Mouse (Mus musculus) stomach, postnatal 0 days (tissue): ENCODE results near the gene Bcas3.

Experiments used
- CTCF ChIP-seq: IDR thresholded peaks from 2 replicates; pipeline ENCODE4 v1.5.1; 2016; ENCODE audit warnings: antibody characterized with exemption, low read depth, mild to moderate bottlenecking, moderate library complexity
- EP300 ChIP-seq: optimal IDR thresholded peaks from 2 replicates; pipeline ENCODE3; 2016; ENCODE audit warnings: antibody characterized with exemption

DNA sequence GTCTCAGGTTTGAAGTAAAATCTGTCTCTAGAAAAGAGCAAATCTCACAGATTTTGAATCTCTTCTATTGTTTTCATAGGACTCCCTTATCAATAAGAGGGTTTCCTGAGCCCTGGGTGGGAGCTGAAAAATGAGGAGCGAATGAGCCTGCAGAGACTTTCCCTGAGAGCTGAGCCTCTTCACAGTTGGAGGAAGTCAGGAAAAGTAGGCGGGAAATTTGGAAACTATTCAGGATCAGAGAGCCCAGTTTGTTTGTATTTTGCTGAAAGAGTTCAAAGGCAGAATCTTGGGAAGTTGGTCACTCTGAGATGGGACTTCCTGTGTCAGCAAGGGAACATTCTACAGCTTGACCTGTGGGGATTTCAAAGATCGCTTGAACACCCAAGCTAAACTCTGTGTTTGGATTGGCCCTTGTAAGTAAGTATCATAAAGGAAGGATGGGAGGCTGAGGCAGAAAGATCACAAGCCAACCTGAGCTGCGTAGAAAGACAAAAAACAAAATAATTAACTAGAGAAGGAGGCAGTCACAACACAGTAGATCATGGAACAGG is 379.6 kb downstream of the Bcas3 start:
- TF ChIP-seq CTCF: no peak
- no peak for TF ChIP-seq EP300
